Mouse (Mus musculus) thymus, adult 18-20 months (tissue): ENCODE measurements around the gene Thop1.

ENCODE experiments used
- DNase-seq, 2 experiments: peaks; one replicate each; pipeline ENCODE4 v3.0.0; 2022; ENCODE audit warnings: mixed read lengths in 2 of 2

Gene Thop1

GRCm38 (mm10) chr10:81120650-81121049 lies 50.8 kb downstream of the Thop1 start:
- no peak for DNase-seq

- no peak for DNase-seq
Measured at GRCm38 (mm10) chr10:81122889-81123288, 53.1 kb downstream of the Thop1 start.

GRCm38 (mm10) chr10:81123500-81123899 lies 53.7 kb downstream of the Thop1 start:
- DNase-seq: no peak
